Mouse (Mus musculus) erythroblast, embryonic 14.5 days (primary cell): ENCODE results near the gene Hand1. TPM values are rescaled to one million over a fixed set of nuclear protein-coding genes. Genes with fewer than 3 reads are reported as not detected.

Experiments
- H3K27me3 ChIP-seq: 2 replicates; pipeline ENCODE4 v1.6.1; 2012; ENCODE audit warnings: inconsistent platforms; ENCODE audit not compliant: control insufficient read depth
- H3K36me3 ChIP-seq: 2 replicates; pipeline ENCODE4 v1.6.1; 2012; ENCODE audit warnings: mild to moderate bottlenecking, inconsistent platforms; ENCODE audit not compliant: control insufficient read depth
- H3K4me1 ChIP-seq: 2 replicates; pipeline ENCODE4 v1.6.1; 2012; ENCODE audit warnings: inconsistent platforms; ENCODE audit not compliant: control insufficient read depth
- H3K4me3 ChIP-seq: replicated peaks from 2 replicates; pipeline ENCODE3; 2012; ENCODE audit warnings: moderate library complexity, mild to moderate bottlenecking, inconsistent platforms
- H3K9me3 ChIP-seq: 2 replicates; pipeline ENCODE4 v1.6.1; 2012; ENCODE audit warnings: low read length, inconsistent platforms, mixed read lengths; ENCODE audit not compliant: control insufficient read depth
- GATA1 ChIP-seq: IDR thresholded peaks from 2 replicates; pipeline ENCODE4 v1.6.1; 2012; ENCODE audit warnings: low read length, inconsistent platforms, mixed read lengths
- TAL1 ChIP-seq: IDR thresholded peaks from 3 replicates; pipeline ENCODE4 v1.6.1; 2012; ENCODE audit warnings: low read length, inconsistent platforms, mixed read lengths
- polyA plus RNA-seq: library from polyadenylated mRNA; stranded (reverse); fragments of >175 nt; gene quantifications from 2 replicates; pipeline ENCODE4 v1.2.3, GENCODE M21; 2012

Gene Hand1
- polyA plus RNA-seq, 1 experiment: not detected

DNA sequence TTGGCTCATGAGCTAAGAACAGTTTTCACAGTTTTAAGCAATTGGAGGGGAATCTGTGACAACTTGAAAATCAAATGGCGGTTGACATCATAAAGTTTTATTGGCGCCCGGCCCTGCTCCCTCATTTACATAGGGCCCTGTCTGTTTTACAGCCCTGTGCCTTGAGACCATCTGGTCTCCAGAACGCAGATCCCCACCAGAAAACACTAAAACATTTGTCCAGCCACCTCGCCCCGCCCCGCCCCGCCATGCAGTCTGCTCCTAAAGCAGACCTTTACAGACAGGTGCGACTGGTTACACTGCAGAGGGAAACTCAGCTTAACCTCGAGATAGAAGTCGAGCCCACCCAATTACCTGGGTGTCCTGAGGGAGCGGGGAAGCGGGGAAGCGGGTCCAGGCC is 52.8 kb downstream of the Hand1 start:
- Histone ChIP-seq H3K36me3 (peaks cover 77% of the 10 kb centered on the region), H3K27me3 (no peaks in the 10 kb centered on the region), H3K4me3 (no peak overlapping the region), H3K4me1 (peaks cover 14% of the 10 kb centered on the region), H3K9me3 (no peaks in the 10 kb centered on the region)
- TF ChIP-seq TAL1 (no peak), GATA1 (no peak)

Other genes with a start within 250 kb of the Hand1 start
- gene Galnt10, start 187.4 kb downstream of the Hand1 start, polyA plus RNA-seq: 7.3 and 7.8 TPM in 2 replicates
- 2.8 and 3.1 TPM in 2 replicates for gene Sap30l, start 31.2 kb downstream of the Hand1 start, polyA plus RNA-seq
- gene Larp1, start 176.2 kb upstream of the Hand1 start, polyA plus RNA-seq: 31.7 and 32.8 TPM in 2 replicates